Mouse (Mus musculus) spleen, adult 2 months (tissue): ENCODE data around the gene Ambra1.

Experiments
- CTCF ChIP-seq: fragments of 200-500 bp; IDR thresholded peaks from 2 replicates; pipeline ENCODE4 v1.5.1; 2011; ENCODE audit warnings: mild to moderate bottlenecking, inconsistent platforms; ENCODE audit not compliant: insufficient read depth, insufficient read length, insufficient replicate concordance; ENCODE audit errors: extremely low read depth
- POLR2A ChIP-seq: fragments of 200-500 bp; IDR thresholded peaks from 2 replicates; pipeline ENCODE4 v1.6.1; 2011; ENCODE audit warnings: low read depth, low read length, inconsistent platforms

DNA sequence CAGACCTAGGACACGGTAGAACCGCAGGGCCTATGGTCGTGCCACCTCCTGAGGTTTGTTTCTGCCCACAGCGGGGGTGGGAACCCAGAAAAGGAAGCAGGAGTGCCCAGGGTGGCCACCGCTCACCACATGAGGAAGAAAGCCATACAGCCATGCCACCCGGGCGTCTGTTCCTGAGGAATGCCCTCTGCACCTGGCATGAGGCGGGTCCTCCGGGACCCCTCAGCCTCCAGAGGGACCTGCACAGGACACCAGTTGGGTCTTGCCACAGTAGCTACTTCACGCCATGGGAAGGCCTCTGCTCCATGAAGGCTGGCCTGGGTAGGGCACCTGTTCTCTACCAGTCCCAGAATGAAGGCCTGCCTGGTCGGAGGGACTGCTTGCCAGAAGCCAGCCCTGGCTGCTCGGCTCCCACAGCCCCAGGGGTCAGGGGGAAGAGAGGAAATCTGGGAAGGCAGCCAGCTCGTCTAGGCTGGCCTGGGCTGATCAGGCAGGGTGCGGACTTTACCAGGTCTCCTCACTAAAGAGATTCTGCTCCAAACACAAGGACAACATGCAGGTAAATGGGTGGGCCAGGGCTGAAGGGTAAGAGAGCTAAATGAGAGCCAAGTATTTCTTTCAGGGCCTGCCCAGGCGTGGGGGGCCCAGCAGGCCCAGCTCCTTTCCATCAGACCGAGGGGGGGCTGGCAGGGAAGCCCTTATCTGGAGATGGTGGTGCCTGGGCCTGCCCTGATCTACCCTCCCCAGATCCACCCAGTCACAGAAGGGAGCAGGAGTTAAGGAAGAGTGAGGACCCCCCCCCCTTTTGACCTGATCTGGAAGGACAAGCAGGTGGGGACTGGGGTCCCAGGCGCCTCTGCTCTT, 219.7 kb downstream of the Ambra1 start:
- no peak for TF ChIP-seq CTCF
- no peak for TF ChIP-seq POLR2A
